Mouse (Mus musculus): Measurements from ENCODE around the gene Trim32. TPM values are rescaled to one million over a fixed set of nuclear protein-coding genes. Genes with fewer than 3 reads are reported as not detected.

Gene Trim32
- polyA plus RNA-seq, 1 experiment from 2014 or later, result 46.3 TPM

- DNase-seq (ENCODE audit: low spot score), result no peak
- Histone ChIP-seq H3K4me3 (no peak overlapping the region), H3K4me1 (no peaks in the 10 kb centered on the region), H3K27ac (no peak overlapping the region), H3K36me3 (no peaks in the 10 kb centered on the region), H3K9me3 (no peaks in the 10 kb centered on the region), H3K27me3 (ENCODE audit: insufficient read depth, poor library complexity, severe bottlenecking) (no peaks in the 10 kb centered on the region)
- 74% methylated on average over 3 of the region's 3 CpGs for WGBS
Measured at GRCm38 (mm10) chr4:65638231-65638630, 33.4 kb downstream of the Trim32 start.

GRCm38 (mm10) chr4:65642611-65643010 is 37.8 kb downstream of the Trim32 start:
- H3K27ac ChIP-seq, result no peak overlapping the region
- H3K36me3 ChIP-seq, result no peaks in the 10 kb centered on the region
- no peak overlapping the region for H3K4me3 ChIP-seq
- no peaks in the 10 kb centered on the region for H3K4me1 ChIP-seq
- H3K9me3 ChIP-seq, result no peaks in the 10 kb centered on the region
- H3K27me3 ChIP-seq (ENCODE audit: insufficient read depth, poor library complexity, severe bottlenecking), result no peaks in the 10 kb centered on the region
- no peak for DNase-seq (ENCODE audit: low spot score)
- WGBS, result 83% methylated on average over 5 of the region's 5 CpGs

- H3K9me3 ChIP-seq, result no peaks in the 10 kb centered on the region
- H3K4me3 ChIP-seq, result no peak overlapping the region
- no peak overlapping the region for H3K27ac ChIP-seq
- H3K27me3 ChIP-seq (ENCODE audit: insufficient read depth, poor library complexity, severe bottlenecking), result no peaks in the 10 kb centered on the region
- H3K4me1 ChIP-seq, result 0 out of 2 replicates have a peak, but pooled peaks cover 4% of the 10 kb centered on the region
- 2% methylated on average over 2 of the region's 2 CpGs for WGBS
- peak; percentile 78 for DNase-seq (ENCODE audit: low spot score)
- no peaks in the 10 kb centered on the region for H3K36me3 ChIP-seq
Measured at GRCm38 (mm10) chr4:65654723-65655122, 49.9 kb downstream of the Trim32 start.

- H3K9me3 ChIP-seq, result no peaks in the 10 kb centered on the region
- H3K27ac ChIP-seq, result no peak overlapping the region
- no peak overlapping the region for H3K4me3 ChIP-seq
- H3K36me3 ChIP-seq, result no peaks in the 10 kb centered on the region
- no peaks in the 10 kb centered on the region for H3K4me1 ChIP-seq
- WGBS, result 78% methylated on average over 6 of the region's 6 CpGs
- H3K27me3 ChIP-seq (ENCODE audit: insufficient read depth, poor library complexity, severe bottlenecking), result no peaks in the 10 kb centered on the region
- DNase-seq (ENCODE audit: low spot score), result no peak
Measured at GRCm38 (mm10) chr4:65663176-65663575, 58.4 kb downstream of the Trim32 start.
